Mouse (Mus musculus) heart, embryonic 11.5 days (tissue): Measurements from ENCODE around the gene Tnfaip1. TPM values are rescaled to one million over a fixed set of nuclear protein-coding genes. Genes with fewer than 3 reads are reported as not detected.

Experiments
- ATAC-seq: fragments of 200-750 bp; cut with Nextera tagmentation; replicated peaks from 2 replicates; pipeline ENCODE4 v1.8.0; 2017; ENCODE audit warnings: moderate library complexity; ENCODE audit not compliant: insufficient number of reproducible peaks, low FRiP score, low TSS enrichment
- H3K27ac ChIP-seq: fragments of 300-500 bp; sonication (generic); 2 replicates; pipeline ENCODE4 v1.5.1; 2014; ENCODE audit warnings: mild to moderate bottlenecking, low read depth, low read length
- H3K27me3 ChIP-seq: fragments of 300-500 bp; sonication (generic); 2 replicates; pipeline ENCODE4 v1.6.1; 2014; ENCODE audit warnings: mild to moderate bottlenecking, low read length, mixed read lengths; ENCODE audit not compliant: control insufficient read depth, insufficient read depth
- H3K36me3 ChIP-seq: fragments of 300-500 bp; sonication (generic); 2 replicates; pipeline ENCODE4 v1.6.1; 2014; ENCODE audit warnings: mild to moderate bottlenecking, low read length, moderate library complexity, mixed read lengths; ENCODE audit not compliant: control insufficient read depth, insufficient read depth
- H3K4me1 ChIP-seq: fragments of 300-500 bp; sonication (generic); 2 replicates; pipeline ENCODE4 v1.6.1; 2014; ENCODE audit warnings: low read length; ENCODE audit not compliant: control insufficient read depth, insufficient read depth
- H3K4me2 ChIP-seq: fragments of 300-500 bp; sonication (generic); 2 replicates; pipeline ENCODE4 v1.6.1; 2014; ENCODE audit warnings: mild to moderate bottlenecking, moderate library complexity
- H3K4me3 ChIP-seq: fragments of 300-500 bp; sonication (generic); 2 replicates; pipeline ENCODE4 v1.5.1; 2014; ENCODE audit warnings: low read depth, low read length
- H3K9ac ChIP-seq: fragments of 300-500 bp; sonication (generic); 2 replicates; pipeline ENCODE4 v1.6.1; 2014; ENCODE audit warnings: mild to moderate bottlenecking, low read depth, low read length, moderate library complexity
- H3K9me3 ChIP-seq: fragments of 300-500 bp; sonication (generic); replicated peaks from 2 replicates; pipeline ENCODE4 v1.6.1; 2016; ENCODE audit warnings: low read length; ENCODE audit not compliant: control insufficient read depth
- WGBS: fragments of 180-500 bp; shearing (Covaris S2); extraction: QIAGEN DNeasy Blood & Tissue Kit; methylation state at CpG from one replicate; pipeline ENCODE4 v1.1.7; 2014; ENCODE audit not compliant: insufficient replicate concordance; 5-methylcytosine and 5-hydroxymethylcytosine counted together
- polyA plus RNA-seq: library from polyadenylated mRNA; unstranded; fragments of >200 nt; fragmentation: Nextera tagmentation; extraction: Ambion mirVana; gene quantifications from 2 replicates; pipeline ENCODE4 v1.2.1, GENCODE M21; 2014

Gene Tnfaip1
- polyA plus RNA-seq, 1 experiment from 2014 or later = 81.1 TPM

DNA sequence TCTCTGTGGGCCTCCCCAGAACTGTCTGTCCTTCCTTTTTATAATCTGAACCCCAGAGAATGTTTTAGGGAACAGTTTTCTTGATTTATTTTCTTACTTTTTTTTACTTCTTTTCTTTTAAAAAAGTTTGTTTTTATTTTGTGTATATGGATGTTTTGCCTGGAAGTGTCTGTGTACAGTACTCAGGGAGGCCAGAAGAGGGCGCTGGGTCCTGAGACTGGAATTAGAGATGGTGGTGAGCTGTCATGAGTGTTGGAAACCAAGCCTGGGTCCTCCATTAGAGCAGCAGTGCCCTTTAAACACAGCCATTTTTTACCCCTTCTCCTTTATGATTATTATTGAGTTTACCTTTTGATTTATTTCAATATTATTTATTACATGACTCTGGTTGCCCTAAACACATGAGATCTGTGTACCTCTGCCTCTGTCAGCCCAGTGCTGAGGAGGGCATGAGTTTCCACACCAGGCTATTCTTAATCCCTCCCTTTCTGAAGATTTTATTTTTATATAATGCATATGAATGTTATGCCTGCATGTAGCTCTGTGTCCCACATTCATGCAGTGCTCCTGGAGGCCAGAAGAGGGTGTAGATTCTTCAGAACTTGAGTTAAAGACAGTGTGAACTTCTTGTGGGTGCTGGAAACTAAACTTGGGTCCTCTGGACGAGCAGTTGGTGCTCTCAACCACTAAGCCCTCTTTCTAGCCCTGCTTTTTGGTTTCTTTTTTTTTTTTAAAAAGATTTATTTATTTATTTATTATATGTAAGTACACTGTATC lies 20.4 kb downstream of the Tnfaip1 start:
- Histone ChIP-seq H3K9me3 (no peaks in the 10 kb centered on the region), H3K36me3 (peaks cover 39% of the 10 kb centered on the region), H3K4me3 (no peak overlapping the region), H3K4me1 (peaks cover 14% of the 10 kb centered on the region), H3K9ac (no peak overlapping the region), H3K27me3 (no peaks in the 10 kb centered on the region), H3K27ac (no peak overlapping the region), H3K4me2 (no peak overlapping the region)
- WGBS = 65% methylated on average over 2 of the region's 2 CpGs
- ATAC-seq = no peak

DNA sequence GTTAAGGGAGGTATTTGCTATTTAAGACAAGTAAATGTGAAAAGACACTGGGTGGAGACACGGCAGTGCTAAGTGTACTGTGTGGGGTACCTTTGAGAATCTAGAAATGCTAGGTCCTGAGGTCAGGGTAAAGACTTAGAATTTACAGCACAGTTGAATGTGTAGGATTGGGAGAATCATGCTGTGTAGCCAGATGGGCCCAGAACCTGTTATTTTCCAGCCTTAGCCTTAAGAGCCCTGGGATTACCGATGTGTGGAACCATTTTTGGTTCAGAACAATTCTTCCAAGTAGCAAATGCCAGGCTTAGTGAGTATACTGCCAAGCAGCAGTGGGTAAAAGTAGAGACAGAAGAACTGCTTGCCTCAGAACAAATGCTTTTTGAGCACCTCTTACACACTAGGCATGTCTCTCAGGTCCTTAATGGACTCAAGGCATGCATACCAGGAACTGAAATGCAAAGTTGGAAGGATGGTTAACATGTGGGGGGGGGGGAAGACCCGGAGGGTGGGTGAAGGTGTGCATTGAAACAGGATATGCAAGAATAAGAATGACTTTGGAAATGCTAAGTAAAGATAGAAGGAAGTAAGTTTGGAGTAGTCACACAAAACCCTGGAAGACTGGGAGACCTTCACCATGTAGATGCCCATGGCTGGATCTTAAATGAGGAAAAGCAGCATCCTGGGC lies 22.9 kb downstream of the Tnfaip1 start:
- ATAC-seq = no peak
- Histone ChIP-seq H3K27ac (no peak overlapping the region), H3K36me3 (peaks cover 29% of the 10 kb centered on the region), H3K9ac (peak overlapping the region; percentile 99), H3K4me1 (peaks cover 14% of the 10 kb centered on the region), H3K4me2 (peak overlapping the region; percentile 62), H3K9me3 (no peaks in the 10 kb centered on the region), H3K27me3 (no peaks in the 10 kb centered on the region), H3K4me3 (peak overlapping the region; percentile 91)
- WGBS = 77% methylated on average over 3 of the region's 3 CpGs

DNA sequence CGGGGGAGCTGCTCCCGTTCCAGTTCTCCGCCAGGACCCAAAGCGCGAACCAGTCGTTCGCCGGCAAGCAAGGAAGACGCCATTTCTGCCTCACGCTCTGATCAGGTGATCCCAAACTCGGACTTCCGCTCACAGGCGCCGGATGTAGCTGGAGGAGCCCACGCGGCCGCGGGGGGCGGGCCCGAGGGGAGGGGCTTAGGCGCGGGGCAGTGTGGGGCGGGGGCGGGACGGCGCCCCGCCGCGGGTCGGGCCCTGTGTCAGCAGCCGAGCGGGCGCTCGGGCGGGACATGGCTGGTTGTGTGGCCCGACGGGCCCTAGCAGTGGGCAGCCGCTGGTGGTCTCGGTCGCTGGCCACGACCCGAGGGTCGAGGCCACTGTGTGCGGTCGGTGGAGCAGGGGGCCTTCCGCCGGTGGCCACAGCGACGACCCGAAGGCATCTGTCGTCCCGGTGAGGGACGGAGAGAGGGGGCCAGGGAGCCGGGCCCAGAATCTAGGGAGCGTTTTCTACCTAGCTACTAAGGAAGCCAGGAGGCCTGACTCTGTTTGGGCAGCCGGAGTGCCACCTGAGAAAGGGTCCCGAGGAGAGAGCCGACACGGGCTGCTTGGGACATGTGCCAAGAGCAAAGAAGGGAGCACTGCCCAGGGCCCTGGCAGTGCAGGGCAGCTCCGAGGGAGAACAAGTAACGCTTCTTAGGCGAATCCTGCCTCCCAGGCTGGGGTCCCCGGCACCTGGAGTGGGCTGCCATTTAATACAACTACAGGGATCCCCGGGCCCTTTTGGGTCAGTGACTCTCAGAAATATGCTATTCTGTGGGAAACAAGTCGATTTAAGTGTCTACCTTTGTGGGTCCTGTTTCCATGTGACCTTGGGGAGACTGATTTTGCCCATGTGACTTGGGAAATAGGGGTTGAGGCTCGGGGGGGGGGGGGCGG lies 23.8 kb downstream of the Tnfaip1 start, which contains the start of the genes Tmem199 and Poldip2:
Gene Tmem199 (minus strand): TSS at position 148 of the 933 bp plus-strand sequence.
Gene Poldip2 (plus strand): TSS at position 169 of the 933 bp plus-strand sequence.
- Histone ChIP-seq H3K9ac (peak within 1 kb of the TSS; percentile 99), H3K4me3 (peak within 1 kb of the TSS; percentile 91), H3K4me2 (peak within 1 kb of the TSS; percentile 75), H3K4me1 (peaks cover 14% of the 10 kb centered on the region), H3K36me3 (peaks cover 23% of the 10 kb centered on the region), H3K27me3 (no peaks in the 10 kb centered on the region), H3K9me3 (no peaks in the 10 kb centered on the region), H3K27ac (peak within 1 kb of the TSS; percentile 88)
- peak; percentile 93 for ATAC-seq
- whole genome bisulfite sequencing = under 1% methylated on average over 66 of the region's 67 CpGs

DNA sequence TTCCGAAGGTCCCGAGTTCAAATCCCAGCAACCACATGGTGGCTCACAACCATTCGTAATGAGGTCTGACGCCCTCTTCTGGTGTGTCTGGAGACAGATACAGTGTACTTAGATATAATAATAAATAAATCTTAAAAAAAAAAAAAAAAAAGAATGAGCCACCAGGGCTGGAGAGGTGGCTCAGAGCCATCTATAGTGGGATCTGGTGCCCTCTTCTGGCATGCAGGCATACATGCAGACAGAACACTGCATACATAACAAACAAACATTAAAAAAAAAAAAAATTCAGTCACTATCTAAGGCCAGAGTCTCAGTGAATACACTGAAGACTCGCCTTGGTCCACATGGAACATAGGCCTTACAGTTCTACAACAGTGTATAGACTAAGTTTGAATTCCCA lies 27.0 kb downstream of the Tnfaip1 start:
- Histone ChIP-seq H3K9me3 (no peaks in the 10 kb centered on the region), H3K9ac (no peak overlapping the region), H3K4me1 (peaks cover 14% of the 10 kb centered on the region), H3K4me3 (no peak overlapping the region), H3K27me3 (no peaks in the 10 kb centered on the region), H3K27ac (no peak overlapping the region), H3K4me2 (no peak overlapping the region), H3K36me3 (peaks cover 12% of the 10 kb centered on the region)
- ATAC-seq = no peak
- 78% methylated on average over 5 of the region's 5 CpGs for WGBS

DNA sequence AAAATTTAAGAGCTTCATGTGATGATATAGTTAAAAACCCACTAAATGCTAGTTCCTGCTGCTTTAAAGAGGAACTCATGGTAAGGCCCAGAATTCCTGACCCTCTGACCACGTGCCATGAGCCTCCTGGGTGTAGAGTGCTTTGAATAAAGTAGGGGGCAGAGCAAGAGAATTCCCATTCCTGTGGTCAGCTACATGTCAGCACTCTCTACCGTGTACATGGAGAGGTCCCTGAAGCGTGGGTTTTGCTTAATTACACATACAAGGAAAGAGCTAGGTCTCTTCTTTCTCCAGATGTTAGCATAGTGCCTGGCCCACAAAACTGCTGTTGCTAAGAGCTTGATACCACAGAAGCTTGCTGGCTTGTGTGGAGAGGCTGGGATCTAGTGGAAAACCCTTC lies 30.7 kb downstream of the Tnfaip1 start:
- Histone ChIP-seq H3K4me2 (no peak overlapping the region), H3K9ac (no peak overlapping the region), H3K27me3 (peaks cover 12% of the 10 kb centered on the region), H3K4me3 (no peak overlapping the region), H3K9me3 (no peaks in the 10 kb centered on the region), H3K36me3 (peaks cover 12% of the 10 kb centered on the region), H3K4me1 (no peaks in the 10 kb centered on the region), H3K27ac (no peak overlapping the region)
- ATAC-seq = no peak
- 77% methylated on average over 3 of the region's 3 CpGs for WGBS

DNA sequence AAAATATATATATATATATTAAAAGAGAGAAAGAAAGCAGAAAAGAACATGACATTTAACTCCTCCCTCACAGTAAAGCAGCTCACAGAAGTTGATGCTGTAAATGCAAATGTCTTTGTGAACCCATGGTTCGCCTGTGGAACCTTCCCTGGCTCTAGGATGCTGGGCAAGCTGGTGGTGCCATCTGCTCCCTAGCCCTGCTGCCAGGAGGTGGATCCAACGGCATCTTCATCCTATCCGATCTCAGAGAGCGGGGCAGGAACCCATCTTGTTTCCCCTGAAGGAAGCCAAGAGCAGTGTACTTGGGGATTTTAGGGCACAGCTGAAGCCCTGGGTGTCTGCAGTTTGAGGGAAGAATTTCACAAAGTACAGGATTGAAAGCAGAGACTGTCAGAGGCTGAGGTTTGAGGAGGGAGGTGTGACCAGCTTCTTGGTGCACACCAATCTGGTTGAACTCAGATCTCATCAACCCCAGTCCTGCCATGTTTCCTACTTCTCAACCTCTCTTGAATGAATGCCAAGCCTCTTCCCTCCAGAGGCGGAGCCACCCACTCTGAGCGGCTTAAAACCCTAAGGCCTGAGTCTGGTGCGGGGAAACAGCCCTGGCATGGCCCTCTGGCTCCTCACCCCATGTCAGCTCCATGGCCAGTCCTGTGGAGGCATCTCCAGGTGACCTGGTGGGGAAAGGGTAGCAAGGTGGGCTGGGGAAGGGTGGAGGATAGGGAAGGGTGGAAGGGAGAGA lies 33.1 kb downstream of the Tnfaip1 start, which contains the start of gene Sebox:
Gene Sebox (plus strand): TSS at position 539 of the 742 bp plus-strand sequence.
- Histone ChIP-seq H3K36me3 (peaks cover 5% of the 10 kb centered on the region), H3K9ac (no peak within 1 kb of the TSS), H3K27ac (no peak within 1 kb of the TSS), H3K4me1 (no peaks in the 10 kb centered on the region), H3K4me2 (no peak within 1 kb of the TSS), H3K9me3 (no peaks in the 10 kb centered on the region), H3K4me3 (no peak within 1 kb of the TSS), H3K27me3 (peaks cover 34% of the 10 kb centered on the region)
- 69% methylated on average over 7 of the region's 7 CpGs for WGBS
- ATAC-seq = no peak

DNA sequence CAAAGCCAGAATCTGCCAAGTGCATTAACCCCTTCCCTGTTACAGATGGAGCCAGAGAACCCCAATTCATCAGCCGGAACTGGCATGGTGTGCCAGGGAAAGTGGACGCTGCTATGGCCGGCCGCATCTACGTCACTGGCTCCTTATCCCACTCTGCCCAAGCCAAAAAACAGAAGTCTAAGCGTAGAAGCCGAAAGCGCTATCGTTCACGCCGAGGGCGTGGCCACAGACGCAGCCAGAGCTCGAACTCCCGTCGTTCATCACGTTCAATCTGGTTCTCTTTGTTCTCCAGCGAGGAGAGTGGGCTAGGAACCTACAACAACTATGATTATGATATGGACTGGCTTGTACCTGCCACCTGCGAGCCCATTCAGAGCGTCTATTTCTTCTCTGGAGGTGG lies 34.6 kb downstream of the Tnfaip1 start:
- Histone ChIP-seq H3K36me3 (peaks cover under 1% of the 10 kb centered on the region; the same call in 1 of the 2 replicates), H3K27ac (no peak overlapping the region), H3K4me3 (no peak overlapping the region), H3K4me2 (no peak overlapping the region), H3K4me1 (peaks cover 9% of the 10 kb centered on the region; the same call in 1 of the 2 replicates), H3K9me3 (no peaks in the 10 kb centered on the region), H3K9ac (no peak overlapping the region), H3K27me3 (peaks cover 48% of the 10 kb centered on the region)
- no peak for ATAC-seq
- WGBS = 74% methylated on average over 20 of the region's 20 CpGs
